Mouse (Mus musculus): ENCODE data around the gene Olfr1322. TPM values are rescaled to one million over a fixed set of nuclear protein-coding genes. Genes with fewer than 3 reads are reported as not detected.

Gene Olfr1322
- not detected for total RNA-seq (2021)

DNA sequence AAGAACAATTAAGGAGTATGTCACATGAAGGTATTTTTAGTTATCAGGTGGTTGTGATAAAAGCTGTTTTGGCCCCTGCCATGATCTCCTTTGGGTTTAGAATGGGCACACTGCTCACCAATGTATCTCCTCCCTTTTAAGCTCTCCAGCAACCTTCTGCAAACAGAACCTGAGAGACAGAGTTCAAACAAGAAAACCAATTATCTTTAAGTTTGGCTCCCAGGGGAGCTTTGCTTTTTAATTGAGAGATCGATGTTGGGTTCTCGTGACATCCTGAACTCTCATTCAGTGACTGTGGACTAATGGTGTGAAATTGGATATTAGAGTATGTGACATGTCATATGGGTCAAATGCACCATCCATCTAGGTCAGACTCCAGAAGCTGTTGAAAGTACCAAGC is at the start of gene Olfr1322:
TSS of gene Olfr1322 (minus strand) at position 101 of the 400 bp plus-strand sequence.
- DNase-seq, result no peak
- intact Hi-C loops (cut with DNase I), result no loop called here

DNA sequence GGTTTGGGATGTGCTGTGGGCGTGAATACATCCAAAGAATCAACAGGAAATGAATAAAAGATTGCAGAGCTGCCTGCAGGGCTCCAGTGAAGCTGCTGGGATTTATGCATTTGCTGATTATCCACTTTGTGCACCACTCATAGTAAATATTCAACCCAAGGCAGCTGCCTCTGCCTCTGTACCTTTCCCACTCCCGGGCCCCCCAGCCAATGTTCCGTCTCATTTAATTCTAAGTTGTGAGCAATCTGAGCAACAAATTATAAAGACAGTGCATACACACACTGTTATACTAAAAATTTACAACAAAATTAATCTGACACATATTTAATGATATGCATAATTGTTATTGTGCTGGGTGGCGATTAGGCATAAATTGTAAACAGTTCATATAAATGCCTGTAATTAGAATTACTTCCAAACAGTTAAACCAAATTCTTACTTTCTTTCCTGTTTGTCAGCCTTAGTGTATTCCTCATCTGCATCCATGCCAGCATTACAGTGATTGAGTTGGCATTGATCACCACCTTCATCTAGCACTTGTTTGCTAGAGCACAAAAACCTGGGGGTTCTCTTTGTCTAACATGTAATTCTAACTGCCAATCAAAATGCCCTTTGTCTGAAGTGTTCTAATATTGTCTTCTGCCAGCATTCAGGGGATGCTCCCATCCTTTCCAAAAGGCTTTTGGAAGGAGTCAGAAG is 13.5 kb downstream of the Olfr1322 start:
- intact Hi-C loops (cut with DNase I), result no loop called here
- no peak for DNase-seq

Other genes with a start within 250 kb of the Olfr1322 start
- not detected for gene Olfr1320, start 219.2 kb downstream of the Olfr1322 start, total RNA-seq (2021)
- not detected for gene Olfr1321, start 156.4 kb downstream of the Olfr1322 start, total RNA-seq (2021)
- gene Igsf1, start 93.7 kb downstream of the Olfr1322 start, total RNA-seq (2021), result 10 to 100 TPM; 26.0 to 28.6 TPM
- gene Olfr1323, start 127.9 kb upstream of the Olfr1322 start, total RNA-seq (2021), result not detected